Mouse (Mus musculus) neural tube, embryonic 12.5 days (tissue): ENCODE data around the gene Iqgap2. TPM values are rescaled to one million over a fixed set of nuclear protein-coding genes. Genes with fewer than 3 reads are reported as not detected.

Experiments used
- ATAC-seq: fragments of 200-750 bp; cut with Nextera tagmentation; 2 replicates; pipeline ENCODE4 v1.8.0; 2017; ENCODE audit warnings: low read depth, mild to moderate bottlenecking, moderate TSS enrichment, moderate library complexity; ENCODE audit not compliant: low FRiP score
- H3K27ac ChIP-seq: fragments of 300-500 bp; sonication (generic); 2 replicates; pipeline ENCODE4 v1.5.1; 2016
- H3K27me3 ChIP-seq: fragments of 300-500 bp; sonication (generic); replicated peaks from 2 replicates; pipeline ENCODE4 v1.6.1; 2016; ENCODE audit warnings: mild to moderate bottlenecking
- H3K36me3 ChIP-seq: fragments of 300-500 bp; sonication (generic); 2 replicates; pipeline ENCODE4 v1.6.1; 2016; ENCODE audit warnings: mild to moderate bottlenecking
- H3K4me1 ChIP-seq: fragments of 300-500 bp; sonication (generic); 2 replicates; pipeline ENCODE4 v1.6.1; 2016
- H3K4me2 ChIP-seq: fragments of 300-500 bp; sonication (generic); replicated peaks from 2 replicates; pipeline ENCODE4 v1.6.1; 2016; ENCODE audit warnings: mild to moderate bottlenecking
- H3K4me3 ChIP-seq: fragments of 300-500 bp; sonication (generic); 2 replicates; pipeline ENCODE4 v1.5.1; 2016
- H3K9ac ChIP-seq: fragments of 300-500 bp; sonication (generic); 2 replicates; pipeline ENCODE4 v1.6.1; 2016; ENCODE audit warnings: mild to moderate bottlenecking
- H3K9me3 ChIP-seq: fragments of 300-500 bp; sonication (generic); 2 replicates; pipeline ENCODE4 v1.6.1; 2016; ENCODE audit warnings: mild to moderate bottlenecking
- WGBS: fragments of 180-500 bp; shearing (Covaris S2); methylation state at CpG from one replicate; pipeline ENCODE4 v1.1.7; 2016; 5-methylcytosine and 5-hydroxymethylcytosine counted together
- polyA plus RNA-seq: library from polyadenylated mRNA; unstranded; fragments of >200 nt; fragmentation: Nextera tagmentation; extraction: Ambion mirVana; gene quantifications from 2 replicates; pipeline ENCODE4 v1.2.1, GENCODE M21; 2016

The Iqgap2 gene
- polyA plus RNA-seq, 1 experiment from 2014 or later, result 9.5 TPM

DNA sequence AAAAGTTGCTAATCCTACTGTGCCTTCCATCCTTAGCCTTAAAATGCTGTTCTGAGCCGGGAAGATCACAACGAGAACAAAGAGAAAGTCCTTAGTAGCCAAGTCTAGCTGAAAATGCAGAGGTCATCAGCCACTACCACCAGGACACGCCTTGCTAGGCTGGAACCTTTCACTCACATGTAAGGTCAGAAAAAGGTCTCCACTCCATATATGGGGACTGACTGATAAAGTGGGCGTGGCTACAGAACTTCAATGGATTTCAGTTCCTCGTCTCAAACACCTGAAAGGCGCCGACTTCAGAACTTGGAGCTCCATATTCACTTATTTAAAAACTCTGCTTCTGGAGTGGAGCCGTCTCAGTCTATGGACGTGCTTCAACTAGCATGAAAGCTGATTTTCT is 139.3 kb downstream of the Iqgap2 start:
- H3K4me2 ChIP-seq, result no peak overlapping the region
- H3K36me3 ChIP-seq, result no peaks in the 10 kb centered on the region
- H3K27me3 ChIP-seq, result no peaks in the 10 kb centered on the region
- no peak for ATAC-seq
- no peak overlapping the region for H3K9ac ChIP-seq
- H3K4me1 ChIP-seq, result no peaks in the 10 kb centered on the region
- no peak overlapping the region for H3K27ac ChIP-seq
- WGBS, result 88% methylated on average over 9 of the region's 9 CpGs
- H3K9me3 ChIP-seq, result no peaks in the 10 kb centered on the region
- H3K4me3 ChIP-seq, result no peak overlapping the region

DNA sequence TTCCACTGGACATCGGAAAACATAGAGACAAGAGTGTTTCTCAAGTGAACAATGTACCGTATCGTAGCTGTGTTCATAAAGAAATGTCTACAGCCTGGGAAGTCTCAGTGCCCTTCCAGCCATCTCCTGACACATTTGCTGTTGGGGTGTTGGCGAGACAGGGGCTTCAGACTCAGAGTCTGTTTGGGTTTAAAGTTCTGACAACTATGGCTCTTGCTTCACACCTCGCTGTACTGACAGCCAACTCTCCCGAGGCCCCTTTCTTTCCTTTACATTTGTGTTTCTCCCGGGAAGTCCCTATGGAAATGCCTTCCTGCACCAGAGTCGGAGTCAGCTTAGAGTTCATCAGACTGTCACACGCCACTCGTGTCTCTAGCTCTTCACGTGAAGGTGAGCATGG is 144.2 kb downstream of the Iqgap2 start:
- Histone ChIP-seq H3K27me3 (no peaks in the 10 kb centered on the region), H3K27ac (no peak overlapping the region), H3K9me3 (no peaks in the 10 kb centered on the region), H3K4me1 (no peaks in the 10 kb centered on the region), H3K36me3 (no peaks in the 10 kb centered on the region), H3K9ac (no peak overlapping the region), H3K4me3 (no peak overlapping the region), H3K4me2 (no peak overlapping the region)
- 84% methylated on average over 11 of the region's 11 CpGs for WGBS
- no peak for ATAC-seq

- no peak for ATAC-seq
- Histone ChIP-seq H3K27me3 (no peaks in the 10 kb centered on the region), H3K4me2 (no peak overlapping the region), H3K4me1 (no peaks in the 10 kb centered on the region), H3K27ac (no peak overlapping the region), H3K9me3 (no peaks in the 10 kb centered on the region), H3K9ac (no peak overlapping the region), H3K4me3 (no peak overlapping the region), H3K36me3 (no peaks in the 10 kb centered on the region)
- WGBS, result 86% methylated on average over 7 of the region's 7 CpGs
Observed at GRCm38 (mm10) chr13:95747101-95747500, 144.6 kb downstream of the Iqgap2 start.

DNA sequence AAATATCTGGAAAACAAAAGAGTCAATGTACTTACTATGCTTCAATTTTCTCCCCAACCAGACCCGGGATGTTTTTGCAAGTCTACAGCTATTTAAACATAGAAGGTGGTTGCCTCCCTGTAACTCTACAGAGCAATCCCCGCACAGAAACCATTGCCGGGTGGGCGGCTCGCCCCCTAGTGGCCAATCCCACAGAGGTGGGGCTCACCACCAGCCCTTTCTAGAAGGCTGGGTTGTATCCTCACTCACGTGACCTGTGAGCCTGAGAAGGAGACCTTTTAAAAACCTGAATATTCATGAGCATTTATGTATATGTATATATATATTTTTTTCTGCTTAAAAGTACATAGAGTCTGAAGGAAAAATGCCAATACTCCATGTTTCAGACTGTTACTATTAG is 145.2 kb downstream of the Iqgap2 start:
- WGBS, result 11% methylated on average over 6 of the region's 6 CpGs
- no peaks in the 10 kb centered on the region for H3K27me3 ChIP-seq
- no peak overlapping the region for H3K4me2 ChIP-seq
- no peak overlapping the region for H3K9ac ChIP-seq
- no peak overlapping the region for H3K27ac ChIP-seq
- H3K36me3 ChIP-seq, result no peaks in the 10 kb centered on the region
- no peaks in the 10 kb centered on the region for H3K4me1 ChIP-seq
- no peak overlapping the region for H3K4me3 ChIP-seq
- peak; percentile 79; the same call in 1 of the 2 replicates for ATAC-seq
- no peaks in the 10 kb centered on the region for H3K9me3 ChIP-seq

DNA sequence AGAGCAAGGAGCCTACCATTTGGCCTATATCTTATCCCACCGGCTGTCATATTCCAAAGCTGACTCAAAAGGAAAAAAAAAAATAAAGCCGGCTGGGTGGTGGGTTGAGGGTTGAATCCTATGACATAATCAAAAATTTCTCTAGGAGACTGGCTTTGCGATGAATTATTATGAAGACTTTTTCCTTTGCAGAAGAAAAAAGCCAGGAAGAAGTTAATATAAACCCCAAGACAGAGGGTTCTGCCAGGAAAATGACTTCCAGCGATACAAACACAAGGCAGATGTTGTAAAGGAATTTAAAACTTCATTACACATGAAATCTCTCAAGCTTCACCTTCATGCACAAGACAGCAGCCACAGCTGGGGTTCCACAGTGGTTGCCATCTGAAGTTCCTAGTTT is 146.3 kb downstream of the Iqgap2 start:
- H3K36me3 ChIP-seq, result no peaks in the 10 kb centered on the region
- no peak overlapping the region for H3K9ac ChIP-seq
- H3K9me3 ChIP-seq, result no peaks in the 10 kb centered on the region
- H3K4me1 ChIP-seq, result no peaks in the 10 kb centered on the region
- no peak for ATAC-seq
- no peak overlapping the region for H3K27ac ChIP-seq
- 89% methylated on average over 4 of the region's 4 CpGs for WGBS
- H3K4me3 ChIP-seq, result no peak overlapping the region
- H3K4me2 ChIP-seq, result no peak overlapping the region
- H3K27me3 ChIP-seq, result no peaks in the 10 kb centered on the region

DNA sequence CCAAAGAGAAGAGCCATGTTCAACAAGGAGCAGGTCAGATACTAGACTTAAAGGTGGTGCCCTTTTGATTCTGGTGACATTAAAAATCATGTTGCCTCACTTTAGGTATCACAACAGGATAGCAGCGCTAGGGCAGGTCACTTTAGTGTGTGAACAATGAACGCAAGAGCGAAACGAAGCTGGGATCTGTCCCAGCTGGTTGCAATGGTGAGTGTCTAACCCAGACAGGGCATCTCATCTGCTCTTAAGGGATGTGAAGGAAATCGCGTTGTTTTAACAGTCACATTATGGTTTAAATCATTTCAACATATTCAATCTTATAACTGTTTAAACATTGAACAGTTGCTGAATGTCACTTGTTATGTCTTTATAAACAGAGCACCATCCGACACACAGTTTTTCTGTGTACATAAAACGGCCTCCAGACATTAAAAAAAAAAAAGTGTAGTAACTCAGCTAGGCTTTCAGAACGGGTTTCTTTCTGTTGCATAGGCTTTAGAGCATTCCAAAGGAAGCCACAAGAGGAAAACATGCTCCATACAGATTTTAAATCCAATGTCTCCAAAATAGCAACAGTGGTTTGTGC is 148.7 kb downstream of the Iqgap2 start:
- Histone ChIP-seq H3K9ac (no peak overlapping the region), H3K36me3 (no peaks in the 10 kb centered on the region)
- WGBS, result 85% methylated on average over 9 of the region's 9 CpGs

DNA sequence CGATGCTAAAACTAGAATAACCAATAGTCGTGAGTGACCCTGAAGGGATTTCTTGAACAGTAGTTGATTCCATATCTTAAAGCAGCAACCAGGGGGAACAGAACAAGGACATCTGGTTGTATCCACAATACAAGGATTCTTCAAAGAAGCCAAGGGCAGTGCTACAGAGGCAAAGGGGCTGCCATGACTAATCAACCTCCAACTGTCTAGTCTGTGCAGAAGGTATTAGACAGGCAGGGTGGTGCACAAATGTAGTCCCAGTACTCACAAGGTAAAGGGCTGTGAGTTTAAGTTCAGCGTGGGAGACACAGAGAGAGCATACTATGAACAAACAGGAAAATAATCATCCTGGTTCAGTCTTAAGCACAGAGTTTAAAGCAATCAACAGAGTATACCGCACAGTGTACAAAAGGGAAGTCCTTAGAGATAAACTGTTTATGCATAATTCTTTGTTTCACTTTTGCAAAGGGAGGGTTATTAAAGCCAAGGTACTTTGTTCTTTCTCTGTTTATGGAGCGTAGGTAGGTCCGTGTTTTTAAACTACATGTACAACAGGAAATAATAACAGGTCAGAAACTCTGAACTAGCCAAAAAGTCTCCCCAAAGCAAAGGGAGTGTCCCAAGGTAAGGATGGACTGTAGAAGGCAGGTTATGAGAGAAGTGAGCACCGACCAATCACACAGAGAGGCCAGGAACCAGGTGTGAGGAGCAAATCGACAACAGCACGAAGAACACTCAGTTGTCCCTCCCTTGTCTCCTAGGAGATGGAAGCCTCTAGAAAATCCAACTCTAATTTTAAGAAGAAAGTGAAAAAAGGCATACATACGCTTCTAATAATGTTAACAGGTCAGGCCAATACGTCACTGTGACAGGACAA is 149.7 kb downstream of the Iqgap2 start:
- WGBS, result 91% methylated on average over 11 of the region's 11 CpGs
- Histone ChIP-seq H3K27me3 (no peaks in the 10 kb centered on the region), H3K36me3 (no peaks in the 10 kb centered on the region), H3K4me2 (no peak overlapping the region), H3K9me3 (no peaks in the 10 kb centered on the region), H3K4me3 (no peak overlapping the region), H3K4me1 (no peaks in the 10 kb centered on the region), H3K27ac (no peak overlapping the region), H3K9ac (no peak overlapping the region)
- no peak for ATAC-seq

More for the DNA sequence above, 148.7 kb downstream of the Iqgap2 start:
- Histone ChIP-seq H3K4me2 (no peak overlapping the region), H3K27me3 (no peaks in the 10 kb centered on the region), H3K4me3 (no peak overlapping the region), H3K27ac (no peak overlapping the region), H3K9me3 (no peaks in the 10 kb centered on the region), H3K4me1 (no peaks in the 10 kb centered on the region)
- no peak for ATAC-seq

DNA sequence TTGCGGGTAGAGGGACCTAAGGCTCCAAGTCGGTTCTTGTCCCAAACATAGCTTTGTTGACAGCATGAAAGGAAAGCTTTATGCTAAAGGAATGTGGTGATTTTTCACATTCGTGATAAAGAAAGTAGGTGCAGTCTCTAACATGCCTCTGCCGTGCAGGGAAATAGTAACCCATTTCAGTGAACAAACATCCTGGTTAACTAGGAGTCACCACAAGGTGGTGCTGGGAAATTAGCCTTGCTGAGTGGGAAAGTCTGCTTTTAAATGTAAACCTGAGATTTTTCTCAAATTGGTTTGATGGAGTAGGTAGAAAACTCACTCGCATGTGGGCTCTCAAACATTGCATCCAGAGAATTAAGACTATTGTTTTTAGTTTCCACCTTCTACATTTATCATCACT is 152.1 kb downstream of the Iqgap2 start:
- Histone ChIP-seq H3K9me3 (no peaks in the 10 kb centered on the region), H3K9ac (no peak overlapping the region), H3K4me2 (no peak overlapping the region), H3K27me3 (no peaks in the 10 kb centered on the region), H3K4me1 (no peaks in the 10 kb centered on the region), H3K4me3 (no peak overlapping the region), H3K36me3 (no peaks in the 10 kb centered on the region), H3K27ac (no peak overlapping the region)
- WGBS, result 80% methylated on average over 5 of the region's 5 CpGs
- ATAC-seq, result no peak

- Histone ChIP-seq H3K27me3 (no peaks in the 10 kb centered on the region), H3K9ac (no peak overlapping the region), H3K4me1 (no peaks in the 10 kb centered on the region), H3K36me3 (no peaks in the 10 kb centered on the region), H3K27ac (no peak overlapping the region), H3K4me3 (no peak overlapping the region), H3K9me3 (no peaks in the 10 kb centered on the region), H3K4me2 (no peak overlapping the region)
- WGBS, result 91% methylated on average over 4 of the region's 4 CpGs
- no peak for ATAC-seq
Observed at GRCm38 (mm10) chr13:95730491-95730890, 161.2 kb downstream of the Iqgap2 start.

DNA sequence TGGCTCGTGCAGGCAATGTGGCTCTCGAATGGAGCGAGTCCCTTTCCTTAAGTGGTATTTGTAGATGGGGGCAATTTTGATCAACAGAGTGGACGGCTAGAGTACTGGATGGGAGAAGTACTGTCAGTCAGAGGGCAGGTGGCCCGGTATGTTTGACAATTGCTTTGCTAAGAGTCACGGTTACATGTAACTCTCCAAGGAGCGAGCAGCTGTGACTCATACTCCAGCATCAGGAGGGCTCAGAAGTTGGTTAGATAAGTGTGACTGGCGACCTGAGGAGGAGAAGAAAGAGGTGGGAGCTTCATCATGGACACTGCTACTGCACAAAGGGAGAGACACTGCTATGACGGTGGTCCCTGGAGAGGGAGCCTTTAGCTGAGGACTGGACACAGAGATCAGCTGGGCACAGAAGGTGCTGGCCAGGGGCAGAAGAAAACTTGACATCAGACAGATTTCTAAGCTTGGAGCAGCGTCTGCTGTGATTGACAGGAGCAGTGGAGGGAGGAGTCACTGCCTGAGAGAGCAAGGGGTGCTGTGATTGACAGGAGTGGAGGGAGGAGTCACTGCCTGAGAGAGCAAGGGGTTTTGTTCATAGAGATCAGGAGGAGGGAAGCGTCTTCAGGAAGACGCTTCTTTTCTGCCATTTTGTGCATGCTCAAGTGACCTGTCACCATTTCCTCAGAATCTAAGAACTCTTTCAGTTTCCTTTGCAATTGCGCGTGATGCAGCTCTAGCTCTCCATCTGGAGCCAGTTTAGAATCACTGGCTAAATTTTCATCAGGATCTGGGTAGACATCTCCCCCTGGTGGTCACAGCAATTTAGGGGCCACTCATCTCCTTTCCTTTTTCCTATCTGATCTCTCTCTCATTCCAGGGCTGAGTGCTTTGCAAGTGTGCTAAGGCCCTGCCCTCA is 172.1 kb downstream of the Iqgap2 start:
- H3K4me1 ChIP-seq, result no peaks in the 10 kb centered on the region
- H3K4me3 ChIP-seq, result no peak overlapping the region
- H3K9me3 ChIP-seq, result no peaks in the 10 kb centered on the region
- no peak overlapping the region for H3K9ac ChIP-seq
- 61% methylated on average over 14 of the region's 14 CpGs for WGBS
- 0 out of 2 replicates have a peak, but pooled peaks have one; percentile 17 for ATAC-seq
- no peaks in the 10 kb centered on the region for H3K27me3 ChIP-seq
- H3K4me2 ChIP-seq, result peak overlapping the region; percentile 28; the same call in 1 of the 2 replicates
- H3K27ac ChIP-seq, result no peak overlapping the region
- no peaks in the 10 kb centered on the region for H3K36me3 ChIP-seq

DNA sequence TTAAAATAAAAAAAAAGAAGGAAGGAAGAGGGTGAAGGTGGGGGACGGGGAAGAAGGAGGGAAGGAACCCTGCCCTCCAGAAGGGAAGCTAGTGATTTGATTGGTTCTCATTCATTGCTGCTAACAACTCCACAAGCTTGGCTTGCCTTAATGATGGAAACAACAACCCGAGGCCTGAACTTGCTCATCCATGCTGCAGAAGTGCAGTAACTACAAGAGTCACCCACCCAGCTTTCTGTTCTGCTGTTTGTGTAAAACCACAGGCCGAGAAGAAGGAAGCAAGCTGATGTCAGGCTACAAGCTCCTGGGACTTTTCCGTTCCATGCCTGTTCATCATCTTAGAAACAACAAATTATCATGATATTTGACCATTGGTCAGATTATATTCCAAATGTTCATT is 176.4 kb downstream of the Iqgap2 start:
- WGBS, result 77% methylated on average over 4 of the region's 4 CpGs
- no peak overlapping the region for H3K4me3 ChIP-seq
- no peak for ATAC-seq
- no peak overlapping the region for H3K27ac ChIP-seq
- H3K9ac ChIP-seq, result no peak overlapping the region
- H3K27me3 ChIP-seq, result no peaks in the 10 kb centered on the region
- H3K9me3 ChIP-seq, result no peaks in the 10 kb centered on the region
- H3K4me1 ChIP-seq, result no peaks in the 10 kb centered on the region
- H3K4me2 ChIP-seq, result no peak overlapping the region
- no peaks in the 10 kb centered on the region for H3K36me3 ChIP-seq
